Mouse (Mus musculus): ENCODE results near the gene Iqsec1. TPM values are rescaled to one million over a fixed set of nuclear protein-coding genes. Genes with fewer than 3 reads are reported as not detected.

Iqsec1 gene
- total RNA-seq, 2 experiments from 2014 or later: 137 to 174 TPM

DNA sequence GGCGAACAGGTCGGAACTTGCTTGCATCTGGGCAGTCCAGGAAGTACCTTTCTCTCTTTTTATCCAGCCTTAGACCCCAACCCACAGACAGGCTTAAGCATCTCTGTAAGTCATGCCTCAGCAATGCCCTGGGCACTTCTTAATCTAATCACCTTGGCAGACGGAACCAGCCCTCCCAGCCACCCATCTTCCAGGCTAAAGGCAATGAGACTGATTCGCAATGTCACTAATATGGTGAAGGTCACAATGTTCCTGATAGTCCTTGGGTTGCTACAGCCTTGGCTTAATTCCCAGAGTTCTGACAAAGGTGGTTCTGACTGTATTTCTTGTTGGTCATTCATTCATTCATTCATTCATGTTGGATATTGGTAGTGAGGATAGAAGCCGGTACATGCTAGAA, 378.2 kb downstream of the Iqsec1 start:
- intact Hi-C loops (cut with DNase I): no loop called here
- no peak for DNase-seq

- no peak for DNase-seq
- intact Hi-C loops (cut with DNase I): loop anchor here (5.0 kb wide), 1 partner anchor 119 kb away; no protein-coding TSS in a partner anchor
Measured at GRCm38 (mm10) chr6:90608186-90608585, 380.3 kb downstream of the Iqsec1 start.

- peak; percentile 59 for DNase-seq
- intact Hi-C loops (cut with DNase I): loop anchor here (5.0 kb wide), 1 partner anchor 120 kb away; no protein-coding TSS in a partner anchor
Measured at GRCm38 (mm10) chr6:90607196-90607595, 381.3 kb downstream of the Iqsec1 start.

GRCm38 (mm10) chr6:90606538-90606937, 381.9 kb downstream of the Iqsec1 start:
- intact Hi-C loops (cut with DNase I): loop anchor here (5.0 kb wide), 1 partner anchor 121 kb away; no protein-coding TSS in a partner anchor
- peak; percentile 68 for DNase-seq

Small RNA genes within 50 kb of the gene (microRNA-seq; reads per million reads assigned to microRNA genes)
- gene Gm24816: not detected

Other genes with a start within 250 kb of the Iqsec1 start
- 10 to 100 TPM; 43.6 to 49.4 TPM for gene Nup210, start 128.1 kb upstream of the Iqsec1 start, total RNA-seq (2021)
- gene Hdac11, start 168.0 kb upstream of the Iqsec1 start, total RNA-seq (2021): 10 to 100 TPM; 67.9 to 78.2 TPM
- gene Fbln2, start 223.8 kb upstream of the Iqsec1 start, total RNA-seq (2021): 10 to 100 TPM; 15.3 to 17.5 TPM